Mouse (Mus musculus): ENCODE data around the gene Slc25a42. TPM values are rescaled to one million over a fixed set of nuclear protein-coding genes. Genes with fewer than 3 reads are reported as not detected.

Gene Slc25a42
- polyA plus RNA-seq, 1 experiment from 2014 or later: 12.2 TPM

- peak overlapping the region; percentile 99 for H3K4me2 ChIP-seq (replicated peaks; ENCODE audit: low read depth)
- WGBS: 2% methylated on average over 31 of the region's 31 CpGs
- H3K9me3 ChIP-seq (ENCODE audit: control insufficient read depth): no peaks in the 10 kb centered on the region
- 0 out of 2 replicates have a peak, but pooled peaks cover 9% of the 10 kb centered on the region for H3K4me1 ChIP-seq (replicated peaks; ENCODE audit: control insufficient read depth, insufficient read depth, low read length)
- H3K4me3 ChIP-seq (ENCODE audit: low read depth, low read length): peak overlapping the region; percentile 63
- peak; percentile 12 for ATAC-seq
- H3K27ac ChIP-seq (ENCODE audit: low read depth, low read length): peak overlapping the region; percentile 89
- peak overlapping the region; percentile 71 for H3K9ac ChIP-seq (ENCODE audit: low read depth, low read length)
- no peak for TF ChIP-seq CTCF (IDR thresholded peaks at IDR 0.05; ENCODE audit: low read depth)
- H3K36me3 ChIP-seq (ENCODE audit: control insufficient read depth, insufficient read depth): no peaks in the 10 kb centered on the region
- no peaks in the 10 kb centered on the region for H3K27me3 ChIP-seq (replicated peaks; ENCODE audit: control insufficient read depth, insufficient read depth, low read length)
Measured at GRCm38 (mm10) chr8:70211726-70212111, 386 bp downstream of the Slc25a42 start.

- Histone ChIP-seq H3K4me2 (replicated peaks; ENCODE audit: low read depth) (peak overlapping the region; percentile 99), H3K4me1 (replicated peaks; ENCODE audit: control insufficient read depth, insufficient read depth, low read length) (0 out of 2 replicates have a peak, but pooled peaks cover 9% of the 10 kb centered on the region), H3K27ac (ENCODE audit: low read depth, low read length) (no peak overlapping the region), H3K4me3 (ENCODE audit: low read depth, low read length) (peak overlapping the region; percentile 63), H3K36me3 (ENCODE audit: control insufficient read depth, insufficient read depth) (no peaks in the 10 kb centered on the region), H3K9ac (ENCODE audit: low read depth, low read length) (no peak overlapping the region), H3K27me3 (replicated peaks; ENCODE audit: control insufficient read depth, insufficient read depth, low read length) (no peaks in the 10 kb centered on the region), H3K9me3 (ENCODE audit: control insufficient read depth) (no peaks in the 10 kb centered on the region)
- no peak for TF ChIP-seq CTCF (IDR thresholded peaks at IDR 0.05; ENCODE audit: low read depth)
- no peak for ATAC-seq
- 55% methylated on average over 1 of the region's 1 CpGs for WGBS
Measured at GRCm38 (mm10) chr8:70211275-70211674, 830 bp downstream of the Slc25a42 start.

- Histone ChIP-seq H3K9me3 (ENCODE audit: control insufficient read depth) (no peaks in the 10 kb centered on the region), H3K4me3 (ENCODE audit: low read depth, low read length) (no peak overlapping the region), H3K4me2 (replicated peaks; ENCODE audit: low read depth) (peak overlapping the region; percentile 99), H3K4me1 (replicated peaks; ENCODE audit: control insufficient read depth, insufficient read depth, low read length) (0 out of 2 replicates have a peak, but pooled peaks cover 9% of the 10 kb centered on the region), H3K36me3 (ENCODE audit: control insufficient read depth, insufficient read depth) (no peaks in the 10 kb centered on the region), H3K27ac (ENCODE audit: low read depth, low read length) (peak overlapping the region; percentile 21; the same call in 1 of the 2 replicates), H3K9ac (ENCODE audit: low read depth, low read length) (0 out of 2 replicates have a peak overlapping the region, but pooled peaks have one; percentile 17), H3K27me3 (replicated peaks; ENCODE audit: control insufficient read depth, insufficient read depth, low read length) (no peaks in the 10 kb centered on the region)
- TF ChIP-seq CTCF (IDR thresholded peaks at IDR 0.05; ENCODE audit: low read depth): peak; percentile 18; the same call in 1 of the 2 replicates
- no peak for ATAC-seq
- 34% methylated on average over 8 of the region's 8 CpGs for WGBS
Measured at GRCm38 (mm10) chr8:70210538-70210937, 1.6 kb downstream of the Slc25a42 start.

GRCm38 (mm10) chr8:70208130-70208529, 4.0 kb downstream of the Slc25a42 start:
- WGBS: 27% methylated on average over 1 of the region's 1 CpGs
- no peak for TF ChIP-seq CTCF (IDR thresholded peaks at IDR 0.05; ENCODE audit: low read depth)

GRCm38 (mm10) chr8:70204757-70205156, 7.3 kb downstream of the Slc25a42 start:
- no peak for TF ChIP-seq CTCF (IDR thresholded peaks at IDR 0.05; ENCODE audit: low read depth)
- no peaks in the 10 kb centered on the region for H3K27me3 ChIP-seq (replicated peaks; ENCODE audit: control insufficient read depth, insufficient read depth, low read length)
- no peaks in the 10 kb centered on the region; the same call in 1 of the 2 replicates for H3K36me3 ChIP-seq (ENCODE audit: control insufficient read depth, insufficient read depth)
- no peaks in the 10 kb centered on the region for H3K9me3 ChIP-seq (ENCODE audit: control insufficient read depth)
- no peak overlapping the region for H3K4me2 ChIP-seq (replicated peaks; ENCODE audit: low read depth)
- 60% methylated on average over 1 of the region's 1 CpGs for WGBS
- no peak overlapping the region for H3K4me3 ChIP-seq (ENCODE audit: low read depth, low read length)
- no peak for ATAC-seq
- no peak overlapping the region for H3K9ac ChIP-seq (ENCODE audit: low read depth, low read length)
- H3K4me1 ChIP-seq (replicated peaks; ENCODE audit: control insufficient read depth, insufficient read depth, low read length): no peaks in the 10 kb centered on the region; the same call in 1 of the 2 replicates
- H3K27ac ChIP-seq (ENCODE audit: low read depth, low read length): no peak overlapping the region

More at GRCm38 (mm10) chr8:70208130-70208529, 4.0 kb downstream of the Slc25a42 start:
- Histone ChIP-seq H3K27me3 (replicated peaks; ENCODE audit: control insufficient read depth, insufficient read depth, low read length) (no peaks in the 10 kb centered on the region), H3K27ac (ENCODE audit: low read depth, low read length) (no peak overlapping the region; the same call in 1 of the 2 replicates), H3K9me3 (ENCODE audit: control insufficient read depth) (no peaks in the 10 kb centered on the region), H3K4me3 (ENCODE audit: low read depth, low read length) (no peak overlapping the region), H3K4me2 (replicated peaks; ENCODE audit: low read depth) (no peak overlapping the region), H3K9ac (ENCODE audit: low read depth, low read length) (no peak overlapping the region; the same call in 1 of the 2 replicates), H3K4me1 (replicated peaks; ENCODE audit: control insufficient read depth, insufficient read depth, low read length) (0 out of 2 replicates have a peak, but pooled peaks cover 9% of the 10 kb centered on the region), H3K36me3 (ENCODE audit: control insufficient read depth, insufficient read depth) (no peaks in the 10 kb centered on the region; the same call in 1 of the 2 replicates)
- ATAC-seq: no peak

- no peak overlapping the region for H3K4me2 ChIP-seq (replicated peaks; ENCODE audit: low read depth)
- H3K27ac ChIP-seq (ENCODE audit: low read depth, low read length): no peak overlapping the region
- WGBS: 75% methylated on average over 4 of the region's 4 CpGs
- no peak overlapping the region for H3K9ac ChIP-seq (ENCODE audit: low read depth, low read length)
- no peaks in the 10 kb centered on the region for H3K27me3 ChIP-seq (replicated peaks; ENCODE audit: control insufficient read depth, insufficient read depth, low read length)
- peaks cover 6% of the 10 kb centered on the region; the same call in 1 of the 2 replicates for H3K4me1 ChIP-seq (replicated peaks; ENCODE audit: control insufficient read depth, insufficient read depth, low read length)
- no peak for TF ChIP-seq CTCF (IDR thresholded peaks at IDR 0.05; ENCODE audit: low read depth)
- H3K36me3 ChIP-seq (ENCODE audit: control insufficient read depth, insufficient read depth): no peaks in the 10 kb centered on the region; the same call in 1 of the 2 replicates
- no peaks in the 10 kb centered on the region for H3K9me3 ChIP-seq (ENCODE audit: control insufficient read depth)
- H3K4me3 ChIP-seq (ENCODE audit: low read depth, low read length): no peak overlapping the region
- no peak for ATAC-seq
Measured at GRCm38 (mm10) chr8:70203072-70203471, 9.0 kb downstream of the Slc25a42 start.
